Mouse (Mus musculus): Measurements from ENCODE around the gene Hoxc11. TPM values are rescaled to one million over a fixed set of nuclear protein-coding genes. Genes with fewer than 3 reads are reported as not detected.

The Hoxc11 gene
- total RNA-seq, 2 experiments from 2014 or later: not detected

- intact Hi-C loops (cut with DNase I): no loop called here
- DNase-seq (ENCODE audit: extremely low spot score in 1 of 2, low spot score in 2 of 2): no peak
Observed at GRCm38 (mm10) chr15:102977423-102977974, 23.3 kb downstream of the Hoxc11 start.

GRCm38 (mm10) chr15:102978615-102979515, 24.6 kb downstream of the Hoxc11 start:
- intact Hi-C loops (cut with DNase I): no loop called here
- no peak for DNase-seq (ENCODE audit: extremely low spot score in 1 of 2, low spot score in 2 of 2)

- DNase-seq (ENCODE audit: extremely low spot score in 1 of 2, low spot score in 2 of 2): no peak
- intact Hi-C loops (cut with DNase I): loop anchor here (10.0 kb wide), 1 partner anchor 335 kb away; the partner anchor contains the start of gene Gpr84
Observed at GRCm38 (mm10) chr15:102979936-102980335, 25.7 kb downstream of the Hoxc11 start.

- intact Hi-C loops (cut with DNase I): loop anchor here (10.0 kb wide), 1 partner anchor 334 kb away; the partner anchor contains the start of gene Gpr84
- no peak for DNase-seq (ENCODE audit: extremely low spot score in 1 of 2, low spot score in 2 of 2)
Observed at GRCm38 (mm10) chr15:102980352-102980751, 26.1 kb downstream of the Hoxc11 start.

GRCm38 (mm10) chr15:102980912-102981311, 26.7 kb downstream of the Hoxc11 start:
- no peak for DNase-seq (ENCODE audit: extremely low spot score in 1 of 2, low spot score in 2 of 2)
- intact Hi-C loops (cut with DNase I): loop anchor here (10.0 kb wide), 1 partner anchor 334 kb away; the partner anchor contains the start of gene Gpr84

GRCm38 (mm10) chr15:102981379-102982288, 27.4 kb downstream of the Hoxc11 start:
- no peak for DNase-seq (ENCODE audit: extremely low spot score in 1 of 2, low spot score in 2 of 2)
- intact Hi-C loops (cut with DNase I): loop anchor here (10.0 kb wide), 1 partner anchor 333 kb away; the partner anchor contains the start of gene Gpr84

GRCm38 (mm10) chr15:102983716-102984115, 29.5 kb downstream of the Hoxc11 start:
- DNase-seq (ENCODE audit: extremely low spot score in 1 of 2, low spot score in 2 of 2): no peak
- intact Hi-C loops (cut with DNase I): loop anchor here (10.0 kb wide), 1 partner anchor 331 kb away; the partner anchor contains the start of gene Gpr84

- DNase-seq (ENCODE audit: extremely low spot score in 1 of 2, low spot score in 2 of 2): no peak
- intact Hi-C loops (cut with DNase I): loop anchor here (10.0 kb wide), 1 partner anchor 330 kb away; the partner anchor contains the start of gene Gpr84
Observed at GRCm38 (mm10) chr15:102984521-102984920, 30.3 kb downstream of the Hoxc11 start.

GRCm38 (mm10) chr15:102984925-102985324, 30.7 kb downstream of the Hoxc11 start:
- intact Hi-C loops (cut with DNase I): loop anchor here (10.0 kb wide), 1 partner anchor 330 kb away; the partner anchor contains the start of gene Gpr84
- DNase-seq (ENCODE audit: extremely low spot score in 1 of 2, low spot score in 2 of 2): no peak

- DNase-seq (ENCODE audit: extremely low spot score in 1 of 2, low spot score in 2 of 2): peak; percentile 79 to 88
- intact Hi-C loops (cut with DNase I): loop anchor here (2.0 to 10.0 kb wide), 2 partner anchors 190 to 328 kb away; partner anchors contain the start of gene Gpr84
Observed at GRCm38 (mm10) chr15:102987124-102987833, 33.1 kb downstream of the Hoxc11 start.

- no peak for DNase-seq (ENCODE audit: extremely low spot score in 1 of 2, low spot score in 2 of 2)
- intact Hi-C loops (cut with DNase I): loop anchor here (10.0 kb wide), 1 partner anchor 327 kb away; the partner anchor contains the start of gene Gpr84
Observed at GRCm38 (mm10) chr15:102988078-102988477, 33.9 kb downstream of the Hoxc11 start.

GRCm38 (mm10) chr15:102990461-102991397, 36.5 kb downstream of the Hoxc11 start, which contains the start of gene Hoxc8:
Gene Hoxc8, plus strand, starts transcription at chr15:102990607.
- intact Hi-C loops (cut with DNase I): no loop called here
- no peak for DNase-seq (ENCODE audit: extremely low spot score in 1 of 2, low spot score in 2 of 2)

- intact Hi-C loops (cut with DNase I): no loop called here
- DNase-seq (ENCODE audit: extremely low spot score in 1 of 2, low spot score in 2 of 2): no peak
Observed at GRCm38 (mm10) chr15:102991782-102992181, 37.6 kb downstream of the Hoxc11 start.

- no peak for DNase-seq (ENCODE audit: extremely low spot score in 1 of 2, low spot score in 2 of 2)
- intact Hi-C loops (cut with DNase I): no loop called here
Observed at GRCm38 (mm10) chr15:102992206-102992605, 38.0 kb downstream of the Hoxc11 start.

GRCm38 (mm10) chr15:102992863-102993262, 38.6 kb downstream of the Hoxc11 start:
- no peak for DNase-seq (ENCODE audit: extremely low spot score in 1 of 2, low spot score in 2 of 2)
- intact Hi-C loops (cut with DNase I): no loop called here

GRCm38 (mm10) chr15:102996548-102996947, 42.3 kb downstream of the Hoxc11 start:
- DNase-seq (ENCODE audit: extremely low spot score in 1 of 2, low spot score in 2 of 2): no peak
- intact Hi-C loops (cut with DNase I): no loop called here

GRCm38 (mm10) chr15:102997431-102997830, 43.2 kb downstream of the Hoxc11 start:
- intact Hi-C loops (cut with DNase I): no loop called here
- DNase-seq (ENCODE audit: extremely low spot score in 1 of 2, low spot score in 2 of 2): no peak

Data from left cerebral cortex, postnatal 10 days (tissue).